Mouse (Mus musculus) heart, postnatal 36 days (tissue): ENCODE results near the gene Pih1h3b. TPM values are rescaled to one million over a fixed set of nuclear protein-coding genes. Genes with fewer than 3 reads are reported as not detected.

ENCODE experiments used
- DNase-seq, 2 experiments: peaks; one replicate each; pipeline ENCODE4 v3.0.0; 2021 to 2022
- intact Hi-C: fragments of 180-260 bp; cut with DNase I; formaldehyde crosslinking; loops from one replicate; pipeline ENCODE4 v1.15.1; 2025
- total RNA-seq, 2 experiments: library from RNA; stranded (reverse); gene quantifications; 2 replicates each; pipeline ENCODE4 v1.2.3; 2021

The Pih1h3b gene
- not detected for total RNA-seq

DNA sequence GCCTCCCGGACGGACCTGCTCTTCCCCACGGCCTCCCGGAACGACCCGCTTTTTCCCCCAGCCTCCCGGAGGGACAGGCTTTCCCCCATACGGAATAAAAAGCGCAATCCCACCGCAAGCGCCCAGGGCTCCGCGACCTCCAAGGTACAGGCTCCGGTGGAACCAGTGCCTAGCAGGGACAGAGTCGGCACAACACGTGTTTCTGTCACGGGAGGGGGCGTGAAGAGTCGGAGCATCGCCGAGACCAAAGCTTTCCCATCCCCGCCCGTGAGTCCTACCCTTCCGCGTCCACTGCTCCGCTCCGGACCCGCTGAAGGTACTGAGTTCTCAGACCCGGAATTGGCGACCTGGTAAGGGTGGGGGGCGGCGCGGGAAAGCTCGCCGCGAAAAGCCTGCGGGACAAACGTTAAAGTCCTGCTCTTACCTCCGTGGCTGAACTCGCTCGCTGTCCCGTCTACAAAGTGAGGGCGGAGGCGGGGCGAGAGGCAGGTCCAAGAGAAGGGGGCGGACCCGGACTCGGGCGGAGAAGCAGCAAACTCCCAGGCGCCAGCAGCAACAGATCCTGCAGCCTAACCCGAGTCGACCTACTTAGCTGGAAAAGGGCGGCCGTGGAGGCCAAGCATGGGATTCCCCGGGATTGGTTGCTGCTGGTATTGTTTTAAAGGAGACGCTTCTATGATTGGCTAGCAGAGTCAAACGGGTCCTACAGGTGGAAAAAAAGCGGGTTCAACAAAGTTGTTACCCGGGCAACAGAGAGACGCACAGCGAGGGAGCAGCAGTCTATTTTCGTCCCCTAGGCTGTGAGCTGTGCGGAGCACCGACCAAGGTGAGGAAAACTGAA, at the start of gene Pih1h3b, which contains the start of gene Nup62cl:
TSS of gene Pih1h3b (plus strand) at position 745 of the 841 bp plus-strand sequence.
TSS of gene Nup62cl (minus strand) at position 578 of the 841 bp plus-strand sequence.
- peak; percentile 9 to 28 for DNase-seq
- intact Hi-C loops = no loop called here

DNA sequence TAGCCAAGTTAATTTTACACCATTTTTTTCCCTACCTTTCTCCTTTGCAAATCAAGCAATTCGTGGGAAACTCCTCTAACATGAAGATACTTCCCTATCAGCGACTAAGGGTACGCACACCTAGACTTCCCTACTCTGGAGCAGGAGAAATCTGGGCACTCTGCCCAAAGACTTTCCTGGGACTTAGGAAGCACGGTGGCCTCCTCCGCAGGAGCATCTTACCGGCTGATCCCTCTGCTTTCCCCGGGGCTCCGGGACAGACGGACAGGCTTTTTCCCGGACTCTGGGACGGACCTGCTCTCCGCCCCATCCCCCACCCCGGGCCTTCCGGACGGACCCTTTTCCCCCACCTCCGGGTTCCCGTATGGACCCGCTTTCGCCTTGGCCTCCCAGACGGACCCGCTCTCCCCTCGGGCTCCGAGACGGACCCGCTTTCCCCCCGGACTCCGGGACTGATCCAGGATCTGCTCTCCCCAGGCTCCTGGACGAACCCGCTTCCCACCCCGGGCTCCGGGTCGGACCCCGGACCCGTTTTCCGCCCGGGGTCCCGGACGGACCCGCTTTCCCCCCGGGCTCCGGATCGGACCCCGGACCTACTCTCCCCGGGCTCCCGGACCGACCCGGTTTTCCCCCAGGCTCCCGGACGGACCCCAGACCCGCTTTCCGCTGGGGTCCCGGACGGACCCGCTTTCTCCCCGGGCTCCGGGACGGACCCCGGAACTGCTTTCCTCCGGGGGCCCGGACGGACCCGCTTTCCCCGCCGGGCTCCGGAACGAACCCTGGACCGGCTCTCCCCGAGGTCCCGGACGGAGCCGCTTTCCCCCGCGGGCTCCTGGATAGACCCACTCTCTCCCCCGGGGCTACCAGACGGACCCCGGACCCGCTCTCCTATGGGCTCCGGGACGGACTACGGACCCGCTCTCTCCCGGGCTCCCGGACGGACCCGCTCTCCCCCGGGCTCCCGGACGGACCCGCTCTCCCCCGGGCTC, 1.5 kb upstream of the Pih1h3b start:
- DNase-seq = peak in 1 of 2 experiments; percentile 1
- intact Hi-C loops = no loop called here

DNA sequence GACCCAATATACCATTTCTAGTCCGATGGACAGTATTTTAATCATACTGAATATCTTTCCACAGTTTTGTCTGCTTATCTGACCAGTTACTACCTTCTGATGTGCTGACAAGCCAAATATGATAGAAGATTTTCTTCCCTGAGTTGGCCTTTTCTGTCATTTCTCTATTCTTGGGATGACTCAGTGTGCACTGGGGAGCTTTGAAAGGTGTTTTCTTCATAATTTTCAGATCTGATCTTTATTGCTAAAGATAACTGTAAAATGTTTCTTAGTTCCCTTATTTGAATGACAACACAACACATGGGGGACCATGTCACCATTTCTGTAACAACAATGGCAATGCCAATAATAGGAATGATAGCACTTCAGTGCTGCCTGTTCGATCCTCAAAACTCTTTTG, 19.9 kb downstream of the Pih1h3b start:
- no peak for DNase-seq
- intact Hi-C loops = no loop called here

DNA sequence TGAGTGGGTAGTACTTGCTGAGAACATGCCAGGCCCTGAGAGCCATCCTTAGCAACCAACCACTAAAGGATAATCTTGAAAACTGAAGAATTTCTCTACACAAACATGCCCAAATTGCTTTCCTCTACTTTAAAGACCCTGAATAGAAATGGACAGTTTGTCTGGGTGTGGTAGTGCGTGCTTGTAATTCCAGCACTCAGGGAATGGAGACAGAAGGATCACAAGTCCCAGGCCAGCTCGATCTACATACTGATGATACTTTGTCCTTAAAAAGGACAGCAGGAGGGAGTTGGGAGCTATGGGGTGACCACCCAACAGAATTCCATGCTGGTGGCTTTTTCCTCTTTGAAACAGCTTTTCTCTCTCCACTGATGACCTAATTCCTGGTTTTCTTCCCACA, 31.4 kb downstream of the Pih1h3b start:
- no peak for DNase-seq
- intact Hi-C loops = no loop called here

Other genes with a start within 250 kb of the Pih1h3b start
- 1 to 10 TPM; 4.0 to 4.7 TPM for gene Morc4, start 191.2 kb upstream of the Pih1h3b start, total RNA-seq
- 1 to 10 TPM; 6.6 to 7.9 TPM for gene Rbm41, start 64.3 kb upstream of the Pih1h3b start, total RNA-seq
- not detected for gene Nup62cl, start 167 bp upstream of the Pih1h3b start, total RNA-seq